Mouse (Mus musculus) heart, postnatal 0 days (tissue): ENCODE measurements around the gene Plxdc2.

Experiments
- CTCF ChIP-seq: IDR thresholded peaks from 2 replicates; pipeline ENCODE4 v1.5.1; 2016; ENCODE audit warnings: antibody characterized with exemption, control low read depth, low read depth
- EP300 ChIP-seq: IDR thresholded peaks from 2 replicates; pipeline ENCODE4 v1.6.1; 2016; ENCODE audit warnings: antibody characterized with exemption, low read depth

DNA sequence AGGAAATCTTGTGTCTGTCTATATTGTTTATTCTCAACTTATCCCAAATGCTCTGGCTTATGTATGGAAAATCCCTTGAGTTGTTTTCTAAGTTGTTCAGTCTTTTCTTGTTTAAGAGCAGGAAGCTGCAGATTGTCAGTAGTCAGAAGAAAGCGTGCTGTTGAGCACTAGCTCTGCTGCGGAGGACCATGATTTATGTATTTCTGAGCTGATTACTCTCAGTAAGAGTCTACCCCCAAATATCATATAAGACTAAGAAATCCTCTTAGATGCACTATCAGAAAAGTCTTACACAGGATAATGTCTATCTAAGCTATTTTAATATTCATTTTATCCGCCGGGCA is 95.5 kb downstream of the Plxdc2 start:
- TF ChIP-seq CTCF (no peak), EP300 (no peak)
